Mouse (Mus musculus) kidney, postnatal 14 days (tissue): ENCODE measurements at regions not wholly inside any gene's neighbourhood (a gene's known extent, or its start where the extent isn't known, plus 50 kb on each side); places are given as distances from the start of the nearest gene placed in this dataset.
"Not testable (repeated sequence)": the region's sequence is repeated elsewhere in the genome, so short reads cannot be mapped to it uniquely, and the experiment has no call there.

Source experiments
- DNase-seq: peaks from one replicate; pipeline ENCODE4 v3.0.0; 2022; ENCODE audit warnings: mixed read lengths

- peak; percentile 7 for DNase-seq
Measured at GRCm38 (mm10) chr6:24384193-24384888, 130.5 kb downstream of the Iqub start.

GRCm38 (mm10) chr6:24379859-24380258 lies 135.0 kb downstream of the Iqub start:
- no peak for DNase-seq

- no peak for DNase-seq
Measured at GRCm38 (mm10) chr6:24376728-24377127, 138.1 kb downstream of the Iqub start.

GRCm38 (mm10) chr6:24373161-24373560 lies 141.7 kb downstream of the Iqub start:
- DNase-seq = no peak

- DNase-seq = no peak
Measured at GRCm38 (mm10) chr6:24371680-24372079, 143.2 kb downstream of the Iqub start.

GRCm38 (mm10) chr6:24350882-24351281 lies 164.0 kb downstream of the Iqub start:
- peak; percentile 48 for DNase-seq

GRCm38 (mm10) chr6:24348481-24349062 lies 166.3 kb downstream of the Iqub start:
- DNase-seq = no peak

GRCm38 (mm10) chr6:24347745-24348480 lies 167.0 kb downstream of the Iqub start:
- peak; percentile 91 for DNase-seq

GRCm38 (mm10) chr6:24342471-24342870 lies 172.4 kb downstream of the Iqub start:
- no peak for DNase-seq

GRCm38 (mm10) chr6:24342056-24342455 lies 172.8 kb downstream of the Iqub start:
- DNase-seq = peak; percentile 27

- not testable (repeated sequence) for DNase-seq
Measured at GRCm38 (mm10) chr6:24340107-24340506, 172.2 kb upstream of the Slc13a1 start.

GRCm38 (mm10) chr6:24325215-24325614 lies 157.3 kb upstream of the Slc13a1 start:
- DNase-seq = peak; percentile 33

GRCm38 (mm10) chr6:24324718-24325117 lies 156.8 kb upstream of the Slc13a1 start:
- DNase-seq = no peak

GRCm38 (mm10) chr6:24322371-24322770 lies 154.5 kb upstream of the Slc13a1 start:
- peak; percentile 32 for DNase-seq

GRCm38 (mm10) chr6:24318862-24319261 lies 151.0 kb upstream of the Slc13a1 start:
- DNase-seq = no peak

GRCm38 (mm10) chr6:24310675-24311074 lies 142.8 kb upstream of the Slc13a1 start:
- no peak for DNase-seq

- no peak for DNase-seq
Measured at GRCm38 (mm10) chr6:24309810-24310209, 141.9 kb upstream of the Slc13a1 start.

- DNase-seq = peak; percentile 51
Measured at GRCm38 (mm10) chr6:24301681-24302080, 133.8 kb upstream of the Slc13a1 start.

- no peak for DNase-seq
Measured at GRCm38 (mm10) chr6:24301146-24301545, 133.3 kb upstream of the Slc13a1 start.

- DNase-seq = no peak
Measured at GRCm38 (mm10) chr6:24298562-24299212, 130.8 kb upstream of the Slc13a1 start.

- not testable (repeated sequence) for DNase-seq
Measured at GRCm38 (mm10) chr6:24288757-24289156, 120.9 kb upstream of the Slc13a1 start.

- DNase-seq = no peak
Measured at GRCm38 (mm10) chr6:24272821-24273220, 104.9 kb upstream of the Slc13a1 start.

GRCm38 (mm10) chr6:24269633-24270032 lies 101.7 kb upstream of the Slc13a1 start:
- DNase-seq = no peak
